Mouse (Mus musculus): ENCODE measurements around the gene Chst3. TPM values are rescaled to one million over a fixed set of nuclear protein-coding genes. Genes with fewer than 3 reads are reported as not detected.

Gene Chst3
- 12.2 and 42.3 TPM in 2 replicates for polyA plus RNA-seq (2012; rRNA removed; ENCODE audit: low replicate concordance)

GRCm38 (mm10) chr10:60218591-60219499, at the start of gene Chst3:
TSS of gene Chst3 (minus strand) at chr10:60219260.

Other genes with a start within 250 kb of the Chst3 start
- 16.7 and 23.7 TPM in 2 replicates for gene Ascc1, start 216.5 kb downstream of the Chst3 start, polyA plus RNA-seq (2012; rRNA removed; ENCODE audit: low replicate concordance)
- gene Anapc16, start 216.1 kb downstream of the Chst3 start, polyA plus RNA-seq (2012; rRNA removed; ENCODE audit: low replicate concordance) = 49.3 and 74.2 TPM in 2 replicates
- 7.8 and 8.0 TPM in 2 replicates for gene Spock2, start 113.0 kb downstream of the Chst3 start, polyA plus RNA-seq (2012; rRNA removed; ENCODE audit: low replicate concordance)
- 1,793 and 1,868 TPM in 2 replicates for gene Psap, start 58.4 kb upstream of the Chst3 start, polyA plus RNA-seq (2012; rRNA removed; ENCODE audit: low replicate concordance)
- gene Vsir, start 127.6 kb upstream of the Chst3 start, polyA plus RNA-seq (2012; rRNA removed; ENCODE audit: low replicate concordance) = 164 and 190 TPM in 2 replicates
- gene Gm17455, start 180.5 kb upstream of the Chst3 start, polyA plus RNA-seq (2012; rRNA removed; ENCODE audit: low replicate concordance) = 1.3 and 1.7 TPM in 2 replicates

All from mammary gland, adult 2 months (tissue).